Mouse (Mus musculus): ENCODE measurements around the gene Podxl2.

The Podxl2 gene

DNA sequence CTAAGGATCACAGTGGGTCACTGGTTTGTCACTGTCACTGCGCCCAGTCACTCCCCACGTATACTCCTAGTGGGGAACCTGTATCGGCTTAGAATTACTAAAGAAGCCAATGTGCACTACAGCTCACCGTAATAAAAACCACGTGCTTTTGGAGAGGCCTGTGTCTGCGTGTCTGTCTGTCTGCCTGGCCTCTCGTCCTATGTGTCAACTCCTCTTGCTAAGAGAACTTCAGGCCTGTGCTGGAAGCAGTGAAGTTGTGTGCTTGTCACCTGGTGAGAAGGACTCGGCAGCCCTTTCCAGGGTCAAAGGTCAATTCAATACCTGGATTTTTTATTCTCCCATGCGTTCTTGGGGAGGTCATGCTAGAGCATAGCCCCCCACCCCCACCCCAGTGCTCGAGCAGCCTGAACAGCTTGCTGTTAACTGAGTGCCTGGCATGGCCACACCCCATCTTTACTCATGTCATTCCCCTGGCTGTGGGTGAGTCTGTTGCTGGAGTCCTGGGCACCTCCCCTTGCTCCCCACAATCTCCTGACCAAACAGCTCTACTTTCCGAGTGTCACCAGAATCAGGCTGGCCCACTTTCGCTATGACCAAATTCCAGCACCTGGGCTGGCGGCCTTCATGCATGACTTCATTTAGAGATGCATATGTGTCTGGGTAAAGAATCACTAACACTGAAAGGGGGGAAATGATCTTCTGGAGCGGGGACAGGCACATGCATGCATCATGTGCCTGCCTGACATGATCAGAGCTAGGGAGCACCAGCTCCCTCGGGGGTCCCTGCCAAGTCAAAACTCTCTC, 46.4 kb downstream of the Podxl2 start:
- DNase-seq (ENCODE audit: low spot score in 2 of 2): no peak

DNA sequence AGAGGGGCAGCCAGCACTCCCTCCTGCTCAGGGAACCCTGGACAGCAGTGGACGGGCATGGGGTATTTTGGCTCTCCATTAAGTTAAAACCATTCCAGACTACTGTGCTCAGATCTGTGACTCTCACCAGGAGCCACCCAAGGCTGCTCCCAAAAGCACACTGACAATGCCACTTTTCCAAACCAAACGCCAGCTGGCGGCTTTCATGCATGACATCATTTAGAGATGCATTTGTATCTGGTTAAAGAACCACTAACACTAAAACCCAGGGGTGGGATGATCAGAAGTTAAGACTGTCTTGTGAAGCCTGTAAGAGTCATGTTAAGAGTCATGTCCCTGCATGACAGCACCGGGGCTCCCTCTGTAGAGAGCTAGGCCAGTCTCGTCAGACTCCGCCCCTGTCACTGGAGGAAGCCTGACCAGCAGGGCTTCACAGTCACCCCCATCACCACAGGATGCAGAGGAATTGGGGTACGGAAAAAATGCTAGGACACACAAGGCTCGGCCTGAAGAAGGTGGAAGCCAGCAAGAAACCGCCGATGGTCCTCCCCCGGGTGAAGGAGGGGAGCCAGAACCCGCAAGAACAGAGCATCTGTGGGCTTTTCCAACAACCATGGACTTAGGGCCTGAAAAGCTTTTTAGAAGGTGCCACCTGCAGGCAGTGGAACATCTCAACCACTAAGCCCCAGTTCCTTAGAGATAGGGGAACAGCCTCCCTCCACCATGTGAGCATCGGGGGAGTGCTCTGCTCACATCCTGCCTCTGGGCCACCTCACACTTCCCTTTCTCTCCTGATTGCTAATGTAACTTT, 47.2 kb downstream of the Podxl2 start:
- no peak for DNase-seq (ENCODE audit: low spot score in 2 of 2)

DNA sequence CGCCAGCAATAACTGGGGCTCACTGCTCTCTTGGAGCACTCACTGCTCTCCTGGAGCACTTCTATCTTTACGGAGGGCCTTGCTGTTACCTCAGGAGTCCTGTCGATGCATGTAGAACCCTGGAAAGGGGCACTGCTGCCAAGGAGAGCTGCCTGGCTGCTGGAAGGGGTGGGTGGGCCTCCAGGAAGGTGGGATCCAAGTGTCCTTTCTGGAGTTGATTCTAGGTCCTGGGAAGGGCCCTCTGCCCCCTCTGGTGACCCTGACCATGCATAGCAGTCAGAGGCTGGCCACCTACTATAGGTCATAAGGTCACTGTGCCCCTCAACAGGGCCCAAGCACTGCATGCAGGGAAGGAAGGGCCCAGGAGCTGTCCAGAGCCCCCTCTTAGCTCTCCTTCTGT, 47.9 kb downstream of the Podxl2 start:
- DNase-seq (ENCODE audit: low spot score in 2 of 2): no peak

DNA sequence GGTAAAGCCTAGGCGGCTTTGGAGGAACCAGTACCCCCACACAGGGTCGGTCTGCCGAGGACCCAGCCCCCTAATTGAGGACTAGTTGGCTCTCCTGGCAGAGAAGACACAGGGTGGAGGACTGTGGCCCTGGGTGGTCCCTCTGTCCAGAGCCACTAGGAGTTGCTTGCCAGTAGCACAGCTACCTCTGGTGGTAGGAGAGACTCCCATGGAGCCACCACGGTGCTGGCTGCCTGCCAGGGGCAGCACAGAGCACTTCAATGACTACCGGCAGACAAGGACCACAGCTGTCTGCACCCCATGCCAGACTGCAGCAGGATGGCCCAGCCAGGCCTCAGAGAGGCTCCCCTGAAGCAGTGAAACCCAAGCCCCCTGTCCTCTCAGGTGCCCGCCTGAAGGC, 48.3 kb downstream of the Podxl2 start:
- no peak for DNase-seq (ENCODE audit: low spot score in 2 of 2)

DNA sequence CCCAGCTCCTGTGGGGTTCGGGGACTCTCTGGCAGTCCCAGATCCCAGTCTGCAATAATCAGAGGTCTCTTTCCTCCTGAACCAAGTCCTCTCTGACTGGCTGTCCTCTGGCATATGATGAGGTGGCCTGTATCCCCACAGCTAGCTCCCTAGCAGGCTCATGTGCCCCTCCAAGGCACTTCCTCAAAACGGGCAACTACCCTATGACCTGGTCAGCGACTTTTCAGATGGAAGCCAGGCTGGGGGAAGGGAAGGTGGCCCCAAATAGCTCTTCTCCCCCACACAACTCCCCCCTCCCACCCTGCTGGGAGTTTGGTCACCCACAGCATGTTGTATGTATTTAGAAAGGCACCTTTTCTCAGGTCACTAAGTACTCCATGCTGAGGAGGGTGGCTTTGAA, 48.8 kb downstream of the Podxl2 start:
- DNase-seq (ENCODE audit: low spot score in 2 of 2): no peak

DNA sequence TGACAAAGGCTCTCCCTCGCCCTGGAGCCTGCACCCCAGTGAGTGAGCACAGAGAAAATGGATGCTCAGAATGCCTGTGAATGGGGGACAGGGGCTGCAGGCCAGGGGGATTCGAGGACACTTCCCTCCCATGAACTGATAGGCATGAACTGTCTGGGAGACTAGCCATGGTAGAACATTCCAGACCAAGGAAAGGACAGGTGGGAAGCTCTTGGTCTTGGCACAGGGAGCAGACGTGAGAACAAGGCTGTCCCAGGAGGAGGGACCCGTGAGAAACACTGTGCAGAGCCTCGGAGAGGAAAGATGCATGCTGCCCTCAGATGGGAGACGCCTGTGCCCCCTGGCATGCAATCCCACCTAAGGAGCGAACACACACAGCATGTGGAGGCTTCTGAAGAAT, 50.7 kb downstream of the Podxl2 start:
- no peak for DNase-seq (ENCODE audit: low spot score in 2 of 2)

DNA sequence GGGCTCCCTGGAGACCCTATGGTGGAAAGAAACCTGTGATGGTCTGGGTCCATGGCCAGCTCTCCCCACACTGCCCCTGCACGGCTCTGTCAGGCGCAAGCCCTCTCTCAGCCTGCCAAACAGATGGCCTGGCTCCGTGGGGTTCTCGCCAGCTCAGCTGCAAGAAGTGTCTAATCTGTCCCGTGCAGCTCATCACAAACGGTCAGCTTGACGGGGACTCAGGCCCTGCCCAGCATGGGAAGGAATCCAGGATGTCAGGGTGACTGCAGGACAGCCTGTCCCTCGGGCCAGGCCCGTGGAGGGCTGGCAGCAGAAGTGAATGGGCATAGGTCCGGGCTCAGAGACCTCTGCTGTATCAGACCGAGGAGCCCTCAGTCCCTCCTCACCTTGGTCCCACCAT, 52.9 kb downstream of the Podxl2 start:
- no peak for DNase-seq (ENCODE audit: low spot score in 2 of 2)

DNA sequence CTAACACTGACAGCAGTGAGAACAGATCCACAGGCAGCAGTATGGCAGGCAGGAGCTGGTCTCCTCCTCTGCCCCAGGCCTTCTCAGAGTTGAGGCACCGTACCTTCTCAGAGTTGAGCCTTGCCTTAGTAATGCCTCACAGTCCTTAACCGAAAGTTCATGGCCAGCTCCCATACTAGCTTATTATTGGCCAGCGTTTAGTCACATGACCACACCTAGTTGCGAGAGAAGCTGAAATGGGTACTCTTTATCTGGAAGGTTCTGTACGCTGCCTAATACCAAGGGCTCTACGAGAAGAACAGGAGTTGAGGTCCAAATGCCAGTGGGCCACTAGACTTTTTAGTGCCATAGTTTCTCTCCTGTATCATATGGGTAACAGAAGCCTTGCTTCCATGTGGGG, 53.5 kb downstream of the Podxl2 start:
- DNase-seq (ENCODE audit: low spot score in 2 of 2): no peak

DNA sequence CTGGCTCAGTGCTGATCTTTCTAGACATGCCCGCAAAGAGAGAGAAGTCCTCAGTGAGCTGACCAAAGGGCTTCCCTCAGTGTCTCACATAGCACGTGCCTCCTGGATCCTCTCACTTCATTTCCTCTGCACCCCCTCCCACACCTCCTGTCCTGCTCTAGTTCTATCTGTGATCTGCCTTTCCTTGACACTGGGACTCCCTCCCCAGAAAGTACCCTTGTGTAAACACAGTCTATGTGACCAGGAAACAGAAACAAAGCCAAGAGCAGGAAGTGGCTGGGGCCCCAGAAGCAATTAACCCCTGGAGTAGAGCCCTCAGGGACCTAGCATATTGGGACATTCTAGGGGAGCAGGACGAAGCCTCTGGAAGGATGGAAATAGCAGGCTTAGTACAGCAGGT, 54.0 kb downstream of the Podxl2 start:
- no peak for DNase-seq (ENCODE audit: low spot score in 2 of 2)

DNA sequence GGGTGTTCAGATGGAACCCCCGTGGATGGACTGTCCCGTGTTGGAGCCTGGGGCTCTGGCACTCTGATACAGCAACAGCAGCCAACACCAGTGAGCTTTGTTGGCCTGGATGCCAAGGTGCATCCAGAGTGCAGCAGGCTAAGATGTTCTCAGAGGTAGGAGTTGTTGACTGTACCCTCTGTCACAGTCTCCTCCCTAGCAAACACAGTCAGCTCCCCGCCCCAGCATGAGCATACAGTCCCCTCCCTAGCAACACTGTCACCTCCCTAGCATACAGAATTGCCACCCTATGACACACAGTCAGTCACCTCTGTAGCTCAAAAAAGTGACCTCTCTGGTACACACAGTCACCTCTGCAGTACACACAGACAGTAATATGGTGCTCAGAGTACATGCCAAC, 57.9 kb downstream of the Podxl2 start:
- no peak for DNase-seq (ENCODE audit: low spot score in 2 of 2)

DNA sequence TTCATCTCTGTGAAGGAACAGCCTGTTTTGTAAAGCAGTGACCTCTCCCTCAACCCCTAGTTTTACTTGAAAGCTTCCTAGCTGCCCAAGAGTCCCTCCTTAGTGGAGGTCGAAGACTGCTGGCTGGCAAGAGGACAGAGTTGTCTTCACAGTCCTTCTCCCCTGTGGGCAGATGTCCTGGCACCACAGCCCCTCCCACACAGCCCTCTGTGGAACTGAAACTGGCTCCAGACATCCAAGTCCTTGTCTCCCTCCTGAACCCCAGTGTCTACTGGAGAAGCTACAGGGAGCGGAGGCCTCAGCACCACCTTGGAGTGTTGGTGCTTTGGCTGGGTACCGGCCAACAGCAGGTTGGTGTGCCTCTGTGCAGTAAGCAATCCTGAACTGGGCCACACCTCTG, 59.4 kb downstream of the Podxl2 start:
- no peak for DNase-seq (ENCODE audit: low spot score in 2 of 2)

DNA sequence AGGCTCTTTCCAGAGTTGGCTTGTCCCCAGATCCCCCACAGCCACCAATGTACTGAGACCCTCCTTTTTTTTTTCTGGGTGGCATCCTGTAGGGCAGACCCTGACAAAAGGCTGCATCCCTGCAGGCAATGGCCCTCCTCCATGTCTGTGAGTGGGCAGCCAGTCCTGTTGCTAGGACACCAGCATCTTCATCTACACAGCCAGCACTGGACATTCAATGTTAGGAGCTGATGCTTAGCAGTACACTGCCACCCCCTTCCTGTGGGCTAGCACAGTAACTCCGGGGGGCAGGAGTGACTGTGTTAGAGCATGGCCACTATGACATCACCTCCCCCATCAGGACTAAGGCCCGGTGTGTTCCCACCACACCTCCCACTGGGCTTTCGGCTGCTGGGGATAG, 59.8 kb downstream of the Podxl2 start:
- peak in 1 of 2 experiments; percentile 26 for DNase-seq (ENCODE audit: low spot score in 2 of 2)

DNA sequence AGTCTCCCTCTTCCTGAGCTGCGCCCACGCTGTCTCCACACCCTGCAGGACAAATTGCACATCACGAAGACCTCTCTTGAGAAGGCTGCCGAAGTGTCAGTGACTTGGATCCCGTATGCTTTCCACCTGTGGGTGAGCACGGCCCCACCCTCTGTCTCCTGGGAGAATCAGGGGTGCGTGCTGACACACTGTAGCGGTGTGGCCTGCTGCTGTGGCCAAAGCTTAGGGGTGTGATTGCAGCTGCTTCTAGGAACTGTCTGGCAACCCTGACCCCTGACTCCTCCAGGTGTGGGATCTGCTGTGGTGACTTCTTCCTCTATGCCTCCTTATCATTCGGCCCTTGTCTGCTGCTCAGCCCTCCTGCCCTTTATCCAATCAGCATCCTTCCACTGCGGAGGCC, 61.0 kb downstream of the Podxl2 start:
- DNase-seq (ENCODE audit: low spot score in 2 of 2): no peak

DNA sequence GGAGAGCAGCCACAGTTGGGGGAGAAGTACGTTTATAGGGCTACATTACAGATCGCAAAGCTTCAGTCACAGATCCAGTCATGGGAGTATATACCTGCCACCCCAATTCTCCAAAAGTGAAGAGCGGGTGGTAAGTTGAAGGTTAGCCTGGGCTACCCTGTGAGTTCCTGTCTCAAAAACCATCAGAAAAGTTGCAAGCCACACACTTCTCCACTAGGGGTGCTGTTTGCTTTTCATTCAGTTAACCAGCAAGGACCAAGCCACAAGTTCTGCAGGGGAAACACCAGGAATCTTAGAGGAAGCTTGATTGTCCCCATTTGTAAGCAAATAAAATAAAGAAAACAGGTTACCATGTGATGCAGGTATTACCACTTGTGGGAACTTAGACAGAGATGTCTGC, 62.0 kb downstream of the Podxl2 start:
- peak; percentile 62 to 74 for DNase-seq (ENCODE audit: low spot score in 2 of 2)

DNA sequence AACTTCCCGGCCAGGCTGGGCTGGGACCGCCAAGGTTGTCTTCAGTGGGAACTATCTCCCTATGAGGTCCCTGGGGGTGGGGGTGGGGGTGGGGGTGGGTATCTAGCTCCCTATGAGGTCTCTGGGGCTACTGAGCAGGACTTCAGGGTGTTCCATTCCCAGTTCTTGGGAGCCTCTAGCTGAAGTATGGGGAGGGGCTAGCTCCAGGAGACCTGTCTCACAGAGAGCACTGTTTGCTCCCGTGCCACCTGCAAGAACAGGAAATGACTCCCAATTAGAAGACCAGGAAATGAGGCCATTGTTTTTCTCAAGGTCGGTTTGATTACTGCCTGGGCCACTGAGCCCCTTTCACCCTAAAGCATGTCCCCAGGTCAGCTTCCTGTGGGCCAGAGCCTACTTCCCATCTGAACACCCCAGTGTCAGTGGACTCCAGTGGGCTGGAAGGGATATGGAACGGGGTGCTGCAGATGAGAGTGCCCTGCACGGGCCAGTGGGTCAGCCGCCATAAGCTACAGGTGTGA, 62.9 kb downstream of the Podxl2 start:
- DNase-seq (ENCODE audit: low spot score in 2 of 2): no peak

DNA sequence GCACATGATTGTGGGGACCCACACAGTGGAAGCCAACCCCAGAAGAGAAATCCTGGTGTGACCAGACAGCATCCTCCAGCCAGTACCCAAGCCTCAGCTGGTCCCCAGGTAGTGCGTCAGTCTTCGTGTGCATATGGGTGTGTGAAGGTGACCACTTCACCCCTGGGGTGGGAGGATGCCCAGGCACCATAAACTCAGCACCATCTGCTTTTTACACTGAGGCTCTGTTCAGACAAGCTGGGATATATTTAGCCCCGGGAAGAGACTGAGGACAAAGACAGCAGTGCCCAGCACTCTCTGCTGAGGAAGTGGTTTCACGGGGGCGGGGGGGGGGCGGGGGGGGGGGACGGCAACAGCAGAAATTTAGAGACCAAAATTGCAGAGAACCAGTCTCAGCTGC, 63.4 kb downstream of the Podxl2 start:
- DNase-seq (ENCODE audit: low spot score in 2 of 2): peak in 1 of 2 experiments; percentile 39

DNA sequence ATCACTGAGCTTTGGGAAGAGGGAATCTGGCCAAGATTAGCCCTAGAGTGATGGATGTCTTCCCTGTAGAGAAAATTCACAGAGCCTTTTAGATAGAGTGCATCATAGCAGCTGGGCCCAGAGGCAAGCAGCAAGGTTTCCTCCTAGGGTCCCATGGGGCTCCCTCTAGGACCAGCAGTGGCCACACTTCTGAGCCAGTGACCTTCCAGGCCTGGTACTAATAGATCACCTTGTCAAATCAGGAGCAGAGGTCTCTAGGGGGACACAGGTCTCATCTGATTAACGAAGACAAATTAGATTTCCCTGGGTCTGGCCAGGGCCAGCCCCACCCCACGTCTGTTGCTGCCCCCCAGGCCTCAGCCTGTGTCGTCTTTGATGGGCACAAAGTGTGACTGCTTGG, 64.6 kb downstream of the Podxl2 start:
- no peak for DNase-seq (ENCODE audit: low spot score in 2 of 2)

DNA sequence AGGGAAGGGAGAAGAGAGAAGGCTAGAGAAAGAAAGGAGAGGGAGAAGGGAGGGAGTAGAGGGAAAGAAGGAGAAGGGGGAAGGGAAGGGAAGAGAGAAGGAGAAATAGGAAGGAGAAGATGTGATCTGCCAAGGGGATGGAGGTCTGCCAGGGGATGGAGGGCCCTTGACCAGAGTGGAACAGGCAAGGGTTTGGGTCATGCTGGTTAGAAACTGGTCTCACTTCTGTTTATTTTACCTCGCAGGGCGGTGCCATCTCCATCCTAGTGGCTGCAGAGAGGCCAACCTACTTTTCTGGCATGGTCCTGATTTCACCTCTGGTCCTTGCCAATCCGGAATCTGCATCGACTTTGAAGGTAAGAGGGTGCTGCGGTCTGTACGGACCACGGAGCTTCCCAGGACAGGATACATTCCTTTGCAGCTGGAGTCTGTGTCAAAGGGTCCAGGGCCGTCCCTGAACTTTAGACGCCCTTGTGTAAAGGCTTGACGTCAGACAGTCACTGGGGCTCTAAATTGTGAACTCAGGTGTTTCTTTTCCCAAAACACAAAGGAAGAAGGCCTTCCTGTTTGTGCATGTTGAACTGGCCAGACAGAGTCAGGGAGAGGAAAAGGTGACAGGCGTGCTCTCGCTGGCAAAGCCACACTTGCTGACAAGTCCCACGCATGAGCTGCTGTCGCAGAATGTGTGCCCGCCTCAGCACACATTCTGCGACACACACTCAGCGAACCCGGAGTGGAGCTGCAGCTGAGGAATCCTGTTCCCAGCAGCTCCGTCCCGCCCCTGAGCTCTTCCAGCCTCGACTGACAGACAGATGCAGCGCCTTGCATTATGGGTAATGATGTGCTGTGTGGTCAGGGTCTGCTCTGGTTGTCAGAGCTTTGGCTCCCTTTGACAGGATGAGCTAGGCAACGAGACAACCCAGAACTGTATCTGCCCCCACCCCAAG, 65.5 kb downstream of the Podxl2 start:
- no peak for DNase-seq (ENCODE audit: low spot score in 2 of 2)

DNA sequence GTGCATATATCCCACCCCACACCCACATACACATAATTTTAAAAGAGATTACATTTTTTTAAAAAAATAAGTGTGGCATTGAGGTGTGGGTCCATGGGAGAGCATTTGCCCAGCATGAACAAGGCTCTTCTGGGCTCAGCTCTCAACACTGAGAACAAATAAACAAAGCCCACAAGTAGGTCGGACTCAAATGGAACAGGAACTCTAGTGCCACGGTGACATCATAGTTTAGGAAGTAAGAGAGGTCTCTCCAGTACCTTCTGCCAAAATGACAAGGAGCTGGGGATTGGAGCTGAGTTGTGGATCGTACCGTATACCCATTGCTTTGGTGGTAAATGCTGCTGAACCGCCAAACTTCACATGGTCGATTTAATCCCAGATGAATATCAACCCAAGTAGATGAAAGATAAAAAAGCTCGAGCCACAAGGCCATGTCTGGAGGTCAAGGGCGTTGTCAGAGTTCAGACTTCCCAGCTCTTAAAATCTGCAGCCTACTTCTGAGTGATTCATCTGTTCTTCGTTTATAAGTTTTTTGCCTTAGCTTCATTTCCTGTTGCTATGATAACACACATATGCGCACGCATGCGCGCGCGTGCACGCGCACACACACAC, 69.8 kb downstream of the Podxl2 start:
- no peak for DNase-seq (ENCODE audit: low spot score in 2 of 2)

DNA sequence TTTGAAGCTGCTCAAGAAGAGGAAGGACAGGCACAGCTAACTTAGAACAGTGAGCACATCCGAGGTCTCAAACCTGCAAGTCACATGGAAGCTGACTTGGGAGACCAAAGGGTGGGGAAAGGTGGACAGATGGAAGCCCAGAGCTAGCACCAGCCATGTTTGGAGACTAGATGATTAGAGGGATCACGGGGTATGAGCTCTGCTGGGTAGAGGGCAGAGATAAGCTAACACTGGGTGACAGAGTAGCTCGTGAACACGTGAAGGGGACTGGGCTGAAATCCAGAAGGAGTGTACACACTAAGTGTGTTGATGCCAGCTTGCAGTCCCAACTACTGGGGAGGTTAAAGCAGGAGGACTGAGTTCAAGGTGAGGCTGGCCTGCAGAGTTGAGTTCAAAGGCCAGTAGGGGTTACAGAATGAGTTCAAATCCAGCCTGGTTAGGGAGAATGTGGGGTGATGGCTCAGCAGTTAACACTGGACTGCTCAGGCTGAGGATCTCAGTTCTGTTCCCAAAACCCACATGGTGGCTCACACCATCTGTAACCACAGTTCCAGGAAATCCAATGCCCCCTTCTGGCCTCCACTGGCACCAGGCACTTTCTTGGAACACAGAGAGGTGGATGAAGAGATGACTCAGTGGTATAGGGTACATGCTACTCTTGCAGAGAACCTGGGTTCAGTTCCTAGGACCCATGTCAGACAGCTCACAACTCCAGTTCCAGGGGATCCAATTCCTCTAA, 70.7 kb downstream of the Podxl2 start:
- no peak for DNase-seq (ENCODE audit: low spot score in 2 of 2)

DNA sequence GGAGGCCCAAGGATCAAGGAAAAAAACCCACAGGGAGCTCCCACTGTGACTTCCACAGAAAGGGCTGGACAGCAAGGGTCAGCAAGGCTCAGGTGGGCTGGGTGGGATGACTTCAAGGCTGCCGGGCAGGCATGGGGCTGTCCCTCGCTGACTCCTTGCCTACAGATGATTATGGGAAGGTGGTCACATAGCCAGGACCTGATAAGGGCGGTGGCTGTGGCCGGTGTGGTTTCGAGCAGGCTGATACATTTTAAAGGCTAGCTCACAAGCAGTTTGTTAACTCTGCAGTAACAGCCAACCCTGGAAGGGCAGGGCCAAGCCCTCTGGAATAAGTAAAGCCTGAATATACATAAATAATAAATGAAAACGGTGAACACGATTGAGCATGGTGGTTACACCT, 71.8 kb downstream of the Podxl2 start:
- DNase-seq (ENCODE audit: low spot score in 2 of 2): no peak
